Mouse (Mus musculus) ovary, adult 2 months (tissue): ENCODE measurements around the gene Fzd1. TPM values are rescaled to one million over a fixed set of nuclear protein-coding genes. Genes with fewer than 3 reads are reported as not detected.

Experiments used
- polyA plus RNA-seq: library from polyadenylated mRNA; depleted of rRNA; stranded (reverse); fragments of >200 nt; gene quantifications from 2 replicates; pipeline ENCODE4 v1.2.3, GENCODE M21; 2012; rRNA removed

Gene Fzd1
- polyA plus RNA-seq: 49.0 and 61.2 TPM in 2 replicates

DNA sequence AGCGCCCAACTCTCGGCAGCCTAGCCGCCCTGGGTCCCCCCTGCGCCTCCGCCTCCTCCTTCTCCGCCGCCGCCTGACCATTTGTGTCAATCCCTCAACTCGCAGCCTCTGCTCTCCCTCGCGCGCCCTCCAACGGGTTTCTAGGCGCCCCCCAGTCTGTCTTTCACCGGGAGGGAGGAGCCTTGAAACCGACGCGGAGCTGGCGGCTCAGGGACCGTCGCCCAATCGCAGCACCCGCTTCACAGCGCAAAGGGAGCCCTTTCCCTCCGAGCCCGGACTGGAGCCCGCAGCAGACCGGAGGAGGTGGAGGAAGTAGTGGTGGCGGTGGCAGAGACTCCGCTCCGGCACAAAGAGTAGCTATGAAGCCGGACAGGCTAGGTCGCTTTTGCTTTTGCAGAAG is at the start of gene Fzd1:
TSS of gene Fzd1 (minus strand) at position 134 of the 400 bp plus-strand sequence.

